Mouse (Mus musculus): ENCODE measurements at regions not wholly inside any gene's neighbourhood (a gene's known extent, or its start where the extent isn't known, plus 50 kb on each side); places are given as distances from the start of the nearest gene placed in this dataset.

DNA sequence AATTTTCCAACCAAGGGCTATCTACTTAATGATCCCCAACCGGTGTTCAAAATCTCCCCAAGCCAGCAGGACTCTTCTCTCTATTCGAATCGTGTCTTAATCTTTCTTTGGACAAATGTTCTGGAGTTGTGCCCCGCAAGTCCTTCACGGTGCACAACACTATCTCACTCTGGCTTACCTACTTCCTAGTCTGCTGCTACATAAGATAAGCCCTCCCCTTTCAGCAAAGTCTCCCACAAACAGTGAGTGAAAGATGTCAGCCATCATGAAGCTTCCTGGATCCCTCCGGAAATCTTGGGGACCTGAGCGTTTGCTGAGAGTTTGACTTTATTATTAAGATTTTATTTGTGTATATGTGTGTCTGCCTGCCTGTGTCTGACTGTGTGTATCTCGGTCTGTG, 344.7 kb upstream of the Noct start:
- no peaks in the 10 kb centered on the region for H3K36me3 ChIP-seq (ENCODE audit: control insufficient read depth, insufficient read depth, low read length)
- no peaks in the 10 kb centered on the region for H3K4me1 ChIP-seq (ENCODE audit: control insufficient read depth, insufficient read depth, low read length)
- H3K9me3 ChIP-seq (ENCODE audit: control insufficient read depth, low read length) = no peaks in the 10 kb centered on the region
- no peak overlapping the region for H3K27ac ChIP-seq (ENCODE audit: low read depth, low read length)
- no peaks in the 10 kb centered on the region for H3K27me3 ChIP-seq (ENCODE audit: control insufficient read depth, insufficient read depth, low read length)
- ATAC-seq (ENCODE audit: low FRiP score, low TSS enrichment) = no peak
- H3K4me2 ChIP-seq (replicated peaks; ENCODE audit: low read depth, low read length) = no peak overlapping the region
- no peak overlapping the region for H3K4me3 ChIP-seq (ENCODE audit: low read length)
- WGBS = 88% methylated on average over 8 of the region's 8 CpGs
- no peak overlapping the region for H3K9ac ChIP-seq (ENCODE audit: low read depth, low read length)

DNA sequence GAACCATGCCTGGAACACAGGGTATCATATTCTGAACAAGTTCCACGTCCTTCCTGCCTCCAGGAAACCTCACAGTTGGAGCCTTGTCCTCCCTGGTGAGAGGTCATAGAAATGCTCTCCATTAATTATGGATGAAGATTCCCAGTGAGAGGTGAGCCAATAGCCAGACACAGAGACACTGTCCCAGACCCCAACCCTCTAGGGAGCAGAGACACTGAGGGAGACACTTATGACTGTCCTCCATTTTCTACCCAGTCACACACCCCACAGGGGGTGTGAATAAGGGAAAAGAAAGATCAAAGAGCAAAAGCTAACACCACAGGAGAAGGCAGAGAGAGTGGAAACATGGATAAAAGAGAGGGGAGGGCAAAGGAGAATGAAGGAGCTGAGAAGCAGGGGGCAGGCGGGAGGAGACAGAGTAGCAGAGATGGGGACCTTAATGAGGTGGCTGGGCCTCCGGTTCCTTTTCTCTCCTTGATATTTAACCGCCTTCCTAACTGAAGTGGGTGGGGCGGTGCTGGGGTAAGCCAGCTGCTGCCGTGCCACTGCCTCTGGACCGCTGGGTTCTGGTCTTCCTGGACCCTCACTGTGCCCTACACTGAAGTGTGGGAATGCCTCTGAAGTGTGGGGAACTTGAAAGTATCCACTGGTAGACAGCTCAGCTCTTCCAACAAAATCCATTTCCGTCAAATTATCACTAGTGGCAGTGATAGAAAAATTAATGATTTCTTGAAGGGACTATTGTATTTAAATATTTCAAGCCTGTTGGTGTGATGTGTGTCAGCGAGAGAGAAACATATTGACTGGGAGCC, 342.6 kb upstream of the Noct start:
- Histone ChIP-seq H3K27me3 (ENCODE audit: control insufficient read depth, insufficient read depth, low read length) (no peaks in the 10 kb centered on the region), H3K9me3 (ENCODE audit: control insufficient read depth, low read length) (no peaks in the 10 kb centered on the region), H3K4me3 (ENCODE audit: low read length) (no peak overlapping the region), H3K4me1 (ENCODE audit: control insufficient read depth, insufficient read depth, low read length) (no peaks in the 10 kb centered on the region), H3K36me3 (ENCODE audit: control insufficient read depth, insufficient read depth, low read length) (no peaks in the 10 kb centered on the region), H3K4me2 (replicated peaks; ENCODE audit: low read depth, low read length) (no peak overlapping the region), H3K27ac (ENCODE audit: low read depth, low read length) (no peak overlapping the region), H3K9ac (ENCODE audit: low read depth, low read length) (no peak overlapping the region)
- no peak for ATAC-seq (ENCODE audit: low FRiP score, low TSS enrichment)
- WGBS = 21% methylated on average over 8 of the region's 9 CpGs

DNA sequence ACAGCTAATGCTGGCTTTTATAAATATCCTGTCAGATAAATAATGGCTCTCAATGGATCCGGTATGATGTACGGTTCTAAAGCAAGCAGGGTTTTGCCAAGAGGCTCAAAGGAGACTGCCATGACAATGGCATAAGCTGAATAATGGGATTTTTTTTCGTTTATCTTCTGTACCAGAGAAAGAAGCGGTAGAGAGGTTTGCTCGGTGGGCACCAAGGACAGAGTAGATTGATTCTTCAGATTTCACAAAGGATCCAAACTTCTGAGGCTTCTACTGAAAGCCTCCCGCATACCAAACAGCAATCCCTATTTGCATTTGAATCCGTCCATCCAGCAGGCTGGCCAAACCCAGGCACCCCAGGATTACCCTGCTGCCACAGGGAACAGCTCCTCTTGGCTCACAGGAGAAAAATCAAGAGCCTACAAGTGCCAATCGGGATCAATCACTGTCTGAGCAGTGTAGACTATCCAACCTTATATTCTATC, 342.0 kb upstream of the Noct start:
- no peaks in the 10 kb centered on the region for H3K9me3 ChIP-seq (ENCODE audit: control insufficient read depth, low read length)
- H3K27me3 ChIP-seq (ENCODE audit: control insufficient read depth, insufficient read depth, low read length) = no peaks in the 10 kb centered on the region
- no peak for ATAC-seq (ENCODE audit: low FRiP score, low TSS enrichment)
- no peak overlapping the region for H3K9ac ChIP-seq (ENCODE audit: low read depth, low read length)
- no peaks in the 10 kb centered on the region for H3K36me3 ChIP-seq (ENCODE audit: control insufficient read depth, insufficient read depth, low read length)
- H3K27ac ChIP-seq (ENCODE audit: low read depth, low read length) = no peak overlapping the region
- 29% methylated on average over 8 of the region's 8 CpGs for WGBS
- H3K4me1 ChIP-seq (ENCODE audit: control insufficient read depth, insufficient read depth, low read length) = 0 out of 2 replicates have a peak, but pooled peaks cover 4% of the 10 kb centered on the region
- no peak overlapping the region for H3K4me2 ChIP-seq (replicated peaks; ENCODE audit: low read depth, low read length)
- no peak overlapping the region for H3K4me3 ChIP-seq (ENCODE audit: low read length)

DNA sequence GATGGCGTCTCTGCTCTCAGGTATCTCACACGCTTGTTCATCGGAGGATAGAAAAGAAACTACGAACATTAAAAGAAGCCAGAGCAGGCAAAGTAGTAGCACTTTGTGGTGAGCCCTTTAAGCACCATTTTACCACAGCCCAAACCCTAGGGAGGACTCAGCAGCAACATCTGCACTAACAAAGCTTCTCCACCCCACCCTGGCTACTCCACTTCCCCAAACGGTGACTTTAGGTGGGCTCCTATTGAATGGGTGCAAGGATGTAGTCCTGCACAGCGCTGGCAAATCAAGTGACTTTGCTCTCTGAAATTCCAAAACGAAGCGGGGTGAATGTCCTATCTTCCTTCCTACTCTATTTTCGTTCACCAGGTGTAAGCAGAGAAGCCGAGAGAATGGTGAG, 337.9 kb upstream of the Noct start:
- H3K27ac ChIP-seq (ENCODE audit: low read depth, low read length) = no peak overlapping the region
- 0 out of 2 replicates have a peak, but pooled peaks cover 4% of the 10 kb centered on the region for H3K4me1 ChIP-seq (ENCODE audit: control insufficient read depth, insufficient read depth, low read length)
- no peaks in the 10 kb centered on the region for H3K27me3 ChIP-seq (ENCODE audit: control insufficient read depth, insufficient read depth, low read length)
- ATAC-seq (ENCODE audit: low FRiP score, low TSS enrichment) = no peak
- no peak overlapping the region for H3K9ac ChIP-seq (ENCODE audit: low read depth, low read length)
- no peaks in the 10 kb centered on the region for H3K9me3 ChIP-seq (ENCODE audit: control insufficient read depth, low read length)
- no peak overlapping the region for H3K4me3 ChIP-seq (ENCODE audit: low read length)
- H3K4me2 ChIP-seq (replicated peaks; ENCODE audit: low read depth, low read length) = no peak overlapping the region
- H3K36me3 ChIP-seq (ENCODE audit: control insufficient read depth, insufficient read depth, low read length) = no peaks in the 10 kb centered on the region
- WGBS = 77% methylated on average over 10 of the region's 10 CpGs

DNA sequence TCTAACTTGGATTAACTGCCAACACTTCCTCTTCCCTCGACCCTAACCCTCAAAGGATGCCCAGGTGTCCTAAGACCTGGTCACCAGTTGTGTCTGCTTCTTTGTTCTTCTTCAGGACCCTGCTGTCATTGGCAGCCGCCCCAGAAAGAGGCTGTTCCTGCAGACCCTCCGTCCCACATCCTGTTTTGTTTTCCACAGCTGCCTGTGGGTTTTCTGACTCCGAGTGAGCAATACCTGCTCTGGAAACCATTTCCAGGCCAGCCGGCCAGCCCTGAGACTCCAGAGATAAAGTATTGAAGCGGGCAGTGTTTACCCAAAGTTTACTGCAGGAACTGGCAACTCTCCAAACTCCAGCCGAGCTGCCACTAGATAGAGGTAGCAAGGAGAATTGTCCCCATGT, 337.2 kb upstream of the Noct start:
- Histone ChIP-seq H3K27me3 (ENCODE audit: control insufficient read depth, insufficient read depth, low read length) (no peaks in the 10 kb centered on the region), H3K36me3 (ENCODE audit: control insufficient read depth, insufficient read depth, low read length) (no peaks in the 10 kb centered on the region), H3K9ac (ENCODE audit: low read depth, low read length) (no peak overlapping the region), H3K4me2 (replicated peaks; ENCODE audit: low read depth, low read length) (no peak overlapping the region), H3K27ac (ENCODE audit: low read depth, low read length) (no peak overlapping the region), H3K4me3 (ENCODE audit: low read length) (no peak overlapping the region), H3K4me1 (ENCODE audit: control insufficient read depth, insufficient read depth, low read length) (0 out of 2 replicates have a peak, but pooled peaks cover 4% of the 10 kb centered on the region), H3K9me3 (ENCODE audit: control insufficient read depth, low read length) (no peaks in the 10 kb centered on the region)
- WGBS = 27% methylated on average over 7 of the region's 7 CpGs
- ATAC-seq (ENCODE audit: low FRiP score, low TSS enrichment) = no peak

DNA sequence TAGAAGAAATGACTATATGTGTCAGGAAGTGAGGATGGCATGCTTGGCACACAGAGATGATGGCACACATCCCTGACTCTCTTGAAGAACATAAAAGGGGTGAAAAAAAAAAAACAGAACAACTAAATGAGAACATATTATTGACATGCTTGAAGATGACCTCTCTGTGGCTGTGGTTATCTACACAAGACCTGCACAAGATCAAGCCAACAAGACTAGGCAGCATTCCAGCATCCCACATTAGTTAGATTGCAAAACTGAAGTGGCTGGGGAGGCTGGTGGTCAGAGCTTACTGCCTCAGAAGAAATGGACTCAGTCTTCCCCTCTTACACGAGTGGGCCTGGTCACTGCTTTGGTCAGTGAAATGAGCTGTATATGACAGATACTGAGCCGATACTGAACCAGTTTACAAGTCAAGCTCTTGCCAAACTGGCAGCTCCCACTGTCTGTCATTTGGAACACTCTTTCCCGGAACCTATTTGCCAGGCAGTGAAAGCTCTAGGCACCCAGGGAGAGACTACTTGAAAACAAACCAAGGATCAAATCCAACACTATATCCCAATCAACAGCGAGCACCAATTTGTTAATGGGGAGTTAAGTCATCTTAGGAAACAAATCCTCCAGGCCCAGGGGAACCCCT, 335.6 kb upstream of the Noct start:
- H3K27ac ChIP-seq (ENCODE audit: low read depth, low read length) = no peak overlapping the region
- H3K4me3 ChIP-seq (ENCODE audit: low read length) = no peak overlapping the region
- H3K27me3 ChIP-seq (ENCODE audit: control insufficient read depth, insufficient read depth, low read length) = no peaks in the 10 kb centered on the region
- H3K9me3 ChIP-seq (ENCODE audit: control insufficient read depth, low read length) = no peaks in the 10 kb centered on the region
- H3K36me3 ChIP-seq (ENCODE audit: control insufficient read depth, insufficient read depth, low read length) = no peaks in the 10 kb centered on the region
- no peak overlapping the region for H3K9ac ChIP-seq (ENCODE audit: low read depth, low read length)
- no peak for ATAC-seq (ENCODE audit: low FRiP score, low TSS enrichment)
- 95% methylated on average over 4 of the region's 4 CpGs for WGBS
- no peak overlapping the region for H3K4me2 ChIP-seq (replicated peaks; ENCODE audit: low read depth, low read length)
- H3K4me1 ChIP-seq (ENCODE audit: control insufficient read depth, insufficient read depth, low read length) = 0 out of 2 replicates have a peak, but pooled peaks cover 4% of the 10 kb centered on the region

DNA sequence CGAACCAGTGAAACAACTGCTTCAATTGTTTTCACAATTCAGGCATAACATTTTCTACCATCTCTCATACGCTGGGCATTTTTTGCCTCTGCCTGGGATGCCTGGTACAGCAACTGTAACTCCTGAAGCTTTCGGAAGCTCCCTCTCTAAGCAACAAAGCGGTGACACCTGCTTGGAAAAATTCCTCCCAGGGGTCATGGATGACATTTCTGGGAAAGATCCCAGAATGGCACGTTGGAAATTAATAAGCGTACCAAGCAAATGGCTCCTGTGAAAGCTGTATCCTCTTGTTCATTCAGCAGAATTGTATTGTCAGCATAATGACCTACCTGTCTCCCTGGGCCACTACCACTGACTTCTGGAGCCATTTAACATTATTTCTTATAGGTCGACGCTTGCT, 333.7 kb upstream of the Noct start:
- 92% methylated on average over 8 of the region's 8 CpGs for WGBS
- Histone ChIP-seq H3K9ac (ENCODE audit: low read depth, low read length) (no peak overlapping the region), H3K27ac (ENCODE audit: low read depth, low read length) (no peak overlapping the region), H3K4me2 (replicated peaks; ENCODE audit: low read depth, low read length) (no peak overlapping the region), H3K36me3 (ENCODE audit: control insufficient read depth, insufficient read depth, low read length) (no peaks in the 10 kb centered on the region), H3K4me1 (ENCODE audit: control insufficient read depth, insufficient read depth, low read length) (0 out of 2 replicates have a peak, but pooled peaks cover 4% of the 10 kb centered on the region), H3K4me3 (ENCODE audit: low read length) (no peak overlapping the region), H3K9me3 (ENCODE audit: control insufficient read depth, low read length) (no peaks in the 10 kb centered on the region), H3K27me3 (ENCODE audit: control insufficient read depth, insufficient read depth, low read length) (no peaks in the 10 kb centered on the region)
- ATAC-seq (ENCODE audit: low FRiP score, low TSS enrichment) = no peak

DNA sequence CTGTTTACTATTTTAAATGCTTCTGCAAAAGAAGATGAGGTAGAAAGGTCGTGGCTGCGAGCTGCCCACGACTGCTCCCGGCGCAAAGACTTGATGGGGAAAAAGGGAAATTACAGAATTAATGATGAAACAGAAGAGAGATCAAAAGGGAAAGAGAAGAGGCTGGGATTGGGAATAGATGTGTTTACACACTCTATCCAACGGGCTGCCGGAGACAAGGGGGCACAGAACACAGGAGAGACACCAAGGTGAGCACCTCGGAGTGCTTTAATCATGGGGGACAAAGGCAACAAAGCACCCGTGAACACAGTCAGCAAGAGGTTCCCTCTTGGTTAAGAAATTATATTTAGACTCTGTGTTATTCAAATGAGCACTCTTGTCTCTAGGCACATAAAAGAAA, 326.1 kb upstream of the Noct start:
- Histone ChIP-seq H3K4me2 (replicated peaks; ENCODE audit: low read depth, low read length) (no peak overlapping the region), H3K4me1 (ENCODE audit: control insufficient read depth, insufficient read depth, low read length) (no peaks in the 10 kb centered on the region), H3K4me3 (ENCODE audit: low read length) (no peak overlapping the region), H3K9me3 (ENCODE audit: control insufficient read depth, low read length) (no peaks in the 10 kb centered on the region), H3K27ac (ENCODE audit: low read depth, low read length) (no peak overlapping the region), H3K27me3 (ENCODE audit: control insufficient read depth, insufficient read depth, low read length) (no peaks in the 10 kb centered on the region), H3K9ac (ENCODE audit: low read depth, low read length) (no peak overlapping the region), H3K36me3 (ENCODE audit: control insufficient read depth, insufficient read depth, low read length) (no peaks in the 10 kb centered on the region)
- 61% methylated on average over 9 of the region's 9 CpGs for WGBS
- ATAC-seq (ENCODE audit: low FRiP score, low TSS enrichment) = no peak

DNA sequence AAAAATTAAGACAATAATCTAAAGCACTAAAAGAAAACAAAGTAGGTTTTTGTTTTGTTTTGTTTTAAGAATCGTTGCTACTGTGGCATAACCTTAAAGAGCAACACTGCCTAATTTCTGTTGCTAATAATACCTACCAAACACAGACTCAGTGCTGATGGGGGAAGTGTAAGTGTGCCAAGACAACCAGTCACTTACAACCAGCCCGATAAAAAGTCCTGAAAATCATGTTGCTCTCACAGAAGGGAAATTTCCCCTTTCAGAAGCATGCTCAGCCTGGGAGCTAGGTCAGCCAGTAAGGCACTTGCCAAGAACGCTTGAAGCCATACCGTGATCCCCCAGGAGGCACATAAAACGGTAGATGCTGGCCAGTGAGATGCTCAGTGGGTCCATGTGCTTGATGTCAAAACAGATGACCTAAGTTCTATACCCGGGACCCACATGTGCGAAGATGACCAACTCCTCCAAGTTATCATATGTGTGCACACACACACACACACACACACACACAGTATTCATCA, 324.4 kb upstream of the Noct start:
- H3K27me3 ChIP-seq (ENCODE audit: control insufficient read depth, insufficient read depth, low read length) = no peaks in the 10 kb centered on the region
- ATAC-seq (ENCODE audit: low FRiP score, low TSS enrichment) = no peak
- H3K4me3 ChIP-seq (ENCODE audit: low read length) = no peak overlapping the region
- no peaks in the 10 kb centered on the region for H3K36me3 ChIP-seq (ENCODE audit: control insufficient read depth, insufficient read depth, low read length)
- H3K9me3 ChIP-seq (ENCODE audit: control insufficient read depth, low read length) = no peaks in the 10 kb centered on the region
- no peak overlapping the region for H3K4me2 ChIP-seq (replicated peaks; ENCODE audit: low read depth, low read length)
- no peak overlapping the region for H3K27ac ChIP-seq (ENCODE audit: low read depth, low read length)
- H3K9ac ChIP-seq (ENCODE audit: low read depth, low read length) = no peak overlapping the region
- H3K4me1 ChIP-seq (ENCODE audit: control insufficient read depth, insufficient read depth, low read length) = peaks cover 6% of the 10 kb centered on the region; the same call in 1 of the 2 replicates
- WGBS = 80% methylated on average over 7 of the region's 7 CpGs

All from kidney, embryonic 14.5 days (tissue).